Mouse (Mus musculus) brain, adult 10 weeks (tissue): ENCODE measurements around the gene Trib3. TPM values are rescaled to one million over a fixed set of nuclear protein-coding genes. Genes with fewer than 3 reads are reported as not detected.

ENCODE experiments used
- polyA plus RNA-seq: library from polyadenylated mRNA; stranded (reverse); fragments of 350-450 nt; fragmentation: Illumina TruSeq; extraction: RNeasy Lipid Tissue Mini Kit (QIAGEN cat#74804); gene quantifications from one replicate; pipeline ENCODE4 v1.2.3, GENCODE M21; 2015; ENCODE audit warnings: low read depth, low replicate concordance

Trib3 gene
- polyA plus RNA-seq = 0.51 TPM

DNA sequence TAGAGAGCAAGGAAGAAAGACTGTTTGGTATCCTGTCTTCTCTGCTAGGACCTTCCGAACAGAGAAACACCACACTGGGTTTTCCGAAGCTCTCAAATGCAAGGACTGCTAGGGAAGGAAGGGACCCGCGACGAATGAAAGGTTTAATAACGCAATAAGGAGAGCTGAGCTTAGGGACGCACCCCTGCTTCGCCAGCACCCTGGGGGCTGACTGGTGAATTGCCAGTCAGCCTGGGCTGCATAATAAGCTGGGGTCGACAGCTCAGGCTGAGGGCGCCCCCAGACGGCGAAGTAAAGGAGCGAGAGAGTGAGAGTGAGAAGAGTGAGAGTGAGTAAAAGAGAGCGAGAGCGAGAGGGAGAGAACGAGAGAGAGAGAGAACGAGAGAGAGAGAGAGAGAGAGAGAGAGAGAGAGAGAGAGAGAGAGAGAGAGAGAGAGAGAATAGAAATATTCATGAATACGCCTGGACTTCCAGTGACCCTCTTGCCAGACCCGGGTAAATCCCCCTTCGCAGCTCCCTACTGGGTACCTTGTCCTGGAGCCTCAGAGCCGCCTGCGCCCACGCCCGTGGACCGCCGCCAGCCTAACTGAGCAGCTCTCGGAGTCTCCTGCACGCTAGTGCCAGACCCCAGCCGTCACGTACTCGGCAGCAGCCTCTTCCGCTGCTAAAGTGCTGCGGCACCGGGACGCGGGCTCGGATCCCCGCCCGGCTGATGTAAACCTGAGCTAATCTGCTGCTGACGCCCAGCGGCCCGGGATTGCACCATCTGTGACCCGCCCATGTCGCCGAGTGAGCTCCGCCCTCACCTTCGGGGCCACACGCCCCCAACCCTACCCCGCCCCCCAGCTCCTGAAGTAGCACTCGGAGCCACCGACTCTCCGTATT, at the start of gene Trib3:
TSS of gene Trib3 (minus strand) at position 704 of the 885 bp plus-strand sequence.

DNA sequence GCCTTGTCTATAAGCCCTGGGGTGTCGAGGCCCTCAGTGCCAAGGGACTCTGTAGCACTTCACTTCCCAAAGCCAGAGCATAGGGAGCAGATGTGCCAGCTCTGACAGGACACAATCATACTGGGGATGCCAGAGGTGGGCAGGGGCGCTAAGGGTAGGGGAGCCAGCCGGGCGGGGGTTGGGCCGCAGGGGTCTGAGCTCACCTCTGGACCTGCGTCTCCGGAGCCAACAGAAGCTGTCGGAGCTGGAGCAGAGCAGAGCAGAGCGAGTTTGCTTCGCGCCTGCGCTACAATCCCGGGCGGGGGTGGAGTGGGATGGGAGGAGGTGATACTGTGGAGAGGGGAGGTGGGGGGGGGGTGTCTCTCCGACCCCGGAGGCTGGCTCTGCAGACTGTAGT, 32.5 kb upstream of the Trib3 start, which contains the start of gene Nrsn2:
TSS of gene Nrsn2 (minus strand) at position 294 of the 397 bp plus-strand sequence.

DNA sequence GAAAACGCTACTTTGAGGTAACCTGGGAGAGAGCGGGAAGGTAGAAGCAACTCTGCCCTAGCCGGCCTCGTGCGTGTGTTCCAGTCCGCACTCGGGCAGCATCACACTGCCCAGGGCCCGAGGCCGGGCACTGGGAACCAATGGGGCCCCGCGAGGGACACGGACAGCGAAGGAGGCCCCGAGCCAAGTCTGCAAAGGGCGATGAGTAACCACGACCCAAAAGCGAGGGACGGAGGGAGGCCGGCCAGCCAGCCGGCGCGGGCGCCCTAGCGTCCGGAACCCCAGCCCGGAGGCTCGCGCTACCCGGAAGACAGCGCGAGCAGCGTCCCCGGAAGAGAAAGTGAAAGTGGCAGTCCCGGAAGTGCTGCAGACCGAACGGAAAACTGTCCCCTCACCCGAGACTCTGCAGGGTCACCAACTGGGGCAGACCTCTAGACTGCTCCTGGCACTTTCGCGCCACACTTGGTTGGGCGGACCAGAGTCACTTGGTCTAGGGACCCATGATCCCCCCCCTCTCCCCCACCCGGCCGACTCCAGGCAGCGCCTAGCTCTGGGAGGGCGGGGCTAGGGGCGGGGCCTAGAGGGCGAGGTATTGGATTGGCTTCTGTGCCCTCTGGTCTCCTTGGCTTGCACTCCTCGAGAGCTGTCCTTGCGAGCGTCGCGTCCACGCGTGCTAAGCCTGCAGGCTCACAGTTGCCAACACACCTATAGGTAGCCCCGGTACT, 11.6 kb downstream of the Trib3 start, which contains the start of gene Rbck1:
TSS of gene Rbck1 (minus strand) at position 553 of the 725 bp plus-strand sequence.

DNA sequence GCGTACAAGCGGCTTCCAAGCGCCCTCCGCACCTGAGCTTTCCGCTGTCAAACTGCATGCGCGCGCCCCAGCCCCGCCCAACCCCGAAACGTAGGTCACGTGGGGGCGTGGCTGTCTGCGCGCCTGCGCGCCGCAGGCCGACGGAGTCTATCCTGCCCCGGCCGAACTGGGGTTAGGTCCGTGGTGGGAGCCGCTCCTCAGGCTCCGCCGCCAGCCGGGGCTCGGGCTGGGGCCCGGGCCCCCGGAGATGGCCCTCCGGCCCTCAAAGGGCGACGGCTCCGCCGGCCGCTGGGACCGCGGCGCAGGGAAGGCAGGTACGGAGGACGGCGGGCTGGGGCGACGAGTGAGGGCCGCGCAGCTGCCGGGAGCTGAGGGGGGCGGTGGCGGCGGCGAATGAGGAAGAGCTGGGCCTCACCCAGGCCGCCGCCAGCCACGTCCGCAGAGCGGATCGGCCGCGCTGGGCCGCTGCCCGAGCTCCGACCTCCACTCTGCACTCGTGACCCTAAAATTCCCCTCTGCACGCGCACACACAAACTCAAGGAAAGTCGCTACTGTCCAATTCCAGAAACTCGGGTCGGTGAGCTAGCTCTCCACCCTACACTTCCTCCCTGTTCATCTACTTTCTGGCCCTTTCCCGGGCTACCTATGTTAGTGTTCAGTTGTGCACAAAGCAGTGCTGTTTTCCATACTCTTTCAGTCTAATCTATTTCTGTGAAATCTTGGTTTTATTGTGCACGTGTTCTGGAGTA, 49.9 kb downstream of the Trib3 start, which contains the start of gene Tbc1d20:
TSS of gene Tbc1d20 (plus strand) at position 102 of the 749 bp plus-strand sequence.

Other genes starting within 250 kb of the Trib3 start
- gene Srxn1, start 238.5 kb downstream of the Trib3 start, polyA plus RNA-seq = 99.2 TPM
- not detected for gene Tcf15, start 200.5 kb downstream of the Trib3 start, polyA plus RNA-seq
- gene Csnk2a1, start 117.2 kb downstream of the Trib3 start, polyA plus RNA-seq = 73.3 TPM
- gene Tbc1d20, start 50.2 kb downstream of the Trib3 start, polyA plus RNA-seq = 40.8 TPM
- 101 TPM for gene Rbck1, start 11.4 kb downstream of the Trib3 start, polyA plus RNA-seq
- 136 TPM for gene Nrsn2, start 32.6 kb upstream of the Trib3 start, polyA plus RNA-seq
- 7.6 TPM for gene Sox12, start 54.0 kb upstream of the Trib3 start, polyA plus RNA-seq
- 5.2 TPM for gene Zcchc3, start 71.0 kb upstream of the Trib3 start, polyA plus RNA-seq
- gene 6820408C15Rik, start 71.6 kb upstream of the Trib3 start, polyA plus RNA-seq = 2.1 TPM
- gene Defb23, start 120.6 kb upstream of the Trib3 start, polyA plus RNA-seq = not detected
- gene Defb20, start 133.0 kb upstream of the Trib3 start, polyA plus RNA-seq = not detected
- gene Defb22, start 146.1 kb upstream of the Trib3 start, polyA plus RNA-seq = not detected
- gene Defb26, start 167.7 kb upstream of the Trib3 start, polyA plus RNA-seq = not detected
- gene Defb28, start 174.2 kb upstream of the Trib3 start, polyA plus RNA-seq = not detected
- not detected for gene Defb29, start 196.1 kb upstream of the Trib3 start, polyA plus RNA-seq
- not detected for gene Gm17416, start 225.3 kb upstream of the Trib3 start, polyA plus RNA-seq
- not detected for gene Defb21, start 228.7 kb upstream of the Trib3 start, polyA plus RNA-seq
- not detected for gene Defb19, start 236.3 kb upstream of the Trib3 start, polyA plus RNA-seq